Mouse (Mus musculus): Measurements from ENCODE around the gene Ccr8.
A peak's percentile ranks its signal among the peaks of the same experiment; 100 is the strongest.

Ccr8 gene

DNA sequence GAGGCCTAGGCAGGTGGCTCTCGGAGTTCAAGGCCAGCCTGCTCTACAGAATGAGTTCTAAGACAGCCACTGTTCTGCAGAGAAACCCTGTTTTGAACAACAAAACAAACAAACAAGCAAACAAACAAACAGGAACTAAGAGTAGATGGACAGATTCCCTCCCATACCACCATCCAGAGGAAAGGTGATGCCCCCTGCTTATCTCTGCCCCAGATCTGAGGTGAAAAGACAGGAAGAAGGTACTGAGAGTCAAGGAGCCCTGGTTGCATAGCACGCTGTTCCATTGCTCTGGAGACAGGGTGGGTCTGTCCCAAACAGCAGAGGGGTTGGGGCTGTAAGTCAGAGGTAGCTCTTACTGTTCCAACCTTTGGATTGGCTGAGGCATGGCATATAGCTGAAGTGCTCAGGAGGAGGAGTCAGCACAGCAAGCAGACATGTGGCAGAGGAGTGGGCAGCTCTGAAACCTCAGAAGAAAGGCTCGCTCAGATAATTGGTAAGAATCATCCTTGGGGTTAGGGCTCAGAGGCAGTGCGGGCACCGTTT lies at the start of gene Ccr8:
TSS of gene Ccr8 (plus strand) at position 419 of the 543 bp plus-strand sequence.
- DNase-seq (ENCODE audit: low spot score), result no peak

DNA sequence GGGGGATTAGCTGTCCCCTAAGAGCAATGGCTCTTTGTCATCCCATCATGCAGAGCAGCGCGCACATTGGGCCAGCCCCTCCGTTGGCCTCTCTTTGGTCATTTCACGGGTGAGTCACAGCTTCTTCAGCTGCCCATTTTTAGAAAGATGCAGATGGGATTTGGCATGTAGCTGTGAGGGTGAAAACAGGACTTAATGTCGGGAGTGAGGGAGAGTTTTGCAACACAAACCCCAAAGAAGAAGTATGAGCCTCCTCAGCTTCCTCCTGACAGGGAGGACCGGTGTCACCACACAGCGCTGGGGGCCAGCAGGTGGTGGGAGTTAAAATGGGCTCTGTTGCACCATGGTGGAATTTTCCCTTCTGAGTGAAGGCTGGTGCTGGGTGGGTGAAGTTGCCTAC lies 48.8 kb upstream of the Ccr8 start:
- DNase-seq (ENCODE audit: low spot score), result no peak

DNA sequence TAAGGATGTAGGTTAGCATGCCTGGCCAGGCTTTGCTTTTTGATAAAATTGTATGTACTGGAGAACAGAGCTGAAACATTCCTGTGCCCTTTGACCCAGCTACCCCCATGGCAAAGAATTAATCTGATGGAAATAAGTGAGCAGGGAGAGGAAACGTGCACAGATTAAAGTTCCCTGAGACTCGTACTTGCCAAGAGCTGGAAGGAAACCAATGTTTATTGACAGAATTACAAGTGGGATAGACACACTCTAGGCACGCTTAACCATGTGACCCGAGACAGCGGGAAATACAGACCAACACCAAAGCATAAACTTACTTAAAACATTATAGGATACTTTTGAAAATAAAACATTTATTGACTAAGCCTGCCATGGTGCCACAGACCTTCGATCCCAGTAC lies 43.4 kb upstream of the Ccr8 start:
- DNase-seq (ENCODE audit: low spot score), result no peak

DNA sequence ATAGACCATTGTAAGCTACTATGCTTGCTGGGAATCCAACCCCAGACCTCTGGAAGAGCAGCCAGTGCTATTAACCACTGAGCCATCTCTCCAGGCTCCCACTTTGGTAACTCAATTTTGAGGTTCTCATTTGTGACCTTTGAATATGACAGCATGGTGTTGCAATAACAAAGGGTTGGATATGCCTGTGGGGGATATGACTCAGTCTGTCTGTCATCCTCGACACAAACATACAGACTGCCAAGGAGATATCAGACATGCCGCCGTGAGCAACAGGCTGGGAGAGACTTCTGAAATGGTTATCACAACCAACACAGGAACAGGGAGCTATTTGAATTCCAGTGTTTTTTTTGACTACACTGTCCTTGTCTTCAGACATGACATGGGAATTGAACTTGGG lies 42.5 kb upstream of the Ccr8 start:
- no peak for DNase-seq (ENCODE audit: low spot score)

DNA sequence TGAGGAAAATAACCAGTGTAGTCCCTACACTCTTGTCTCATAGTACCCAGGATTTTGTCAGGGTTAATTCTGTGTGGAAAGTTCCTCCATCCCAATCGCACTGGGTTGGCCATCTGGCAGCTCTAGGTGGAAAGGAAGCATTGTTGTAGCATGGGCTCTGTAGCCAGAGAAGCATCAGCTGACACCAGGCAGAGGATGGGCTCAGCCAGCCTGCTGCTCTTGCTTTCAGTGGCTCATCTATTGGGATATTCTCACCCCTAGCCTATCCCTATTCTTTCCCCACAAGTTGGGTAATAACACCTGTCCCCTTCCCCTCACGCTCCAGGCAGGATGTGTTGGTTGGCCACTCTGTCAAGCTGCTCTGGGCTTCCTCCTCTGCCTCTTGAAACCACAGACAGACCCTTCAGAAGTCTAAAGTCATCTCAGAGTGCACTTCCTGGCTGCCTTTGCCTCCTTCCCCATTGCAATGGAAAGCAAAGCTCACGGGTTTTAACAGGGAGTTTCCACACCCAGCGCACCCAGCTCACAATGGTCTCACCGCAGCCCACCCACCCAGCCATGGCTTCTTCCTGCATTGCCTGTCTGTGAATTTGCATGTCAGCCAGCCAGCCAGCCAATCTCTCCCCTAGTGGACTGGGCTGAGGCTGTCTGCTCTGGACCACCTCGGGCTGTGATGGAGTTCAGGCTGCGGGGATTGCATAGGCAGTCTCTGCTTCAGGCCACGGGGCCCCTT lies 37.2 kb upstream of the Ccr8 start:
- no peak for DNase-seq (ENCODE audit: low spot score)

DNA sequence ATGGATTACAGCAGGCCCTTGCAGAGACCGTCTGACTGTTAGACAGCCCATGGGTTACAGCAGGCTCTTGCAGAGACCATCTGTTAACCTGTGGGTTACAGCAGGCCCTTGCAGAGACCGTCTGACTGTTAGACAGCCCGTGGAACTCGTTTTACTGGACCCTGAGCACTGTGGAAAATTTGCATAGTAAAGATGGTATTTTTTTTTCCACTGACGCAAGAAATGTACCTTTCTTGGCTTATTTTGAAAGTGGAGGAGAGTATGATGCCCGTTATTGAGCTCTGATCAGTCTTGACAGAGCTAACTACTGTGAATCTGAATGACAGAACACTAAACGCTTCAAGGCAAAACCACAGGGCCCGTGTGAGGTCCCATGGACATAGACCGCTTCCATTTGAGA lies 35.7 kb upstream of the Ccr8 start:
- DNase-seq (ENCODE audit: low spot score), result no peak

DNA sequence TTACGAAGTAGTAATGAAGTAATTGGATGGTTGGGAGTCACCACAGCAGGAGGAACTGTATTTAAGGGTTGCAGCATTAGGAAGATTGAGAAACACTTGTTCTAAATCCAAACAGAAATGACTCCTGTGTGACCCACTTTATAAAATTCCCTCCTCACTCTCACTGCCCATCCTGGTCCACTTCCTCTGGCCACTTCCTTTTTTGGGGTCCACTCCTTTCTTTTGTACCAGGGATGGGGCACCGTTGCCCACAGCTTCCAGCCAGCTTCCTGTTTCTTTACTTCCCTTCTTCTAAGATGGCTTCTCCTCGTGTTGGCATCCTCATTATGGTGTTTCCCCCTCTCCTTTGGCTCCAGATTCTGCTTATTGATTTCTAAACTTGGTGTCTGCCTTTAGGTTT lies 33.2 kb upstream of the Ccr8 start:
- no peak for DNase-seq (ENCODE audit: low spot score)

DNA sequence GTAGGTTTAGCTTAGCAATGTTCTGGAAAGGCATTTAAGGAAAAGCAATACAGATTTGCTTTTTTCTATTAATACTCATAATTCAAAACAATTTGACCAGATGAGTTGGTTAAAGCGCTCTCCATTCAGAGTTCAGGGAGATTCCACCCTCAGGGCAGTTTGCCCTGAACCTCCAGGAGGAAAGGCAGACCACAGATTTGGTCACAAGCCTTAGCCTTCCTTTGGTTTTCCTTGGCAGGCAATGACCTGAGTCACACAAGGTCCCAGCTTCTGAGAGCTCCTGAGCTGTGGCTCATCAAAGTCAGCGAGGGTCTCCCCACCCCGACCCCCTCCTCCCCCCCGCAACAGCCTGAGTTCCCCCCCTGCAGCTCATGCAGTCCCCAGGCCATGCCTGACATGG lies 27.6 kb upstream of the Ccr8 start:
- DNase-seq (ENCODE audit: low spot score), result no peak

DNA sequence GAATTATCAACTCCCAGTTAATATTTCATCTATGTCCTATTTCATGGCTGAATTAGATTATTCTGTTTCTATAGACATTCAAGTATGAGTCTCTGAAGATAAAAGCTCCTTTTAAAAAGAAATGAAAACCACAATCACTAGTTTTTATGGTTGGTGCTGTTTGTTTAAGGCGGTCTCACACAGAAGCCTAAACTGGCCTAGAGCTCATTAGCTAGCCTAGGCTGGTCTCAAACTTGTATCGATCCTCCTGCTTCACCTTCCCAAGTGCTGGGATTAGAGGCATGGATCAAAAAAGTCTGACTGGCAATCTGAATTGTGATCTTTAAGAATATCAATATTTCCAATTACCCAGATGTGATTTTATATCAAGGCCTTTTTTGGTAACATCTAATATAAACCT lies 24.3 kb upstream of the Ccr8 start:
- no peak for DNase-seq (ENCODE audit: low spot score)

DNA sequence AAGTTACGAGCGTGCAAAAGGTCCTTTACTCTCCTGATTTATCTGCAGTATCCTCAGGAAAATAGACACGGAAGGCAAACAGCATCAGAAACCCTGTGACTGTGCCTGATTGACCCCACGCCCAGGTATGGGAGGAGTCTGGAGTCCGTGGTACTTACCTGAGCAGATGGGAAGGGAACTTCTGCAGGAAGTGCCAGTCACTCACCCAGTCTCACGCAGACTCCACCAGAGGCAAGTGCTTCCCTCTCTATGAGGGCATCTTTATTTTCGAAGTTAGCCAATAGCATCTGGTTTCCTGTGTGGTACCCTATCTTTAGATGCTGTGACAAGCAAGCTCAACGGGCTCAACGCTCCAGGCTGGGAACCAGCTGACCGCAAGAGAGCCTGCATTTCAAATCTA lies 23.9 kb upstream of the Ccr8 start:
- no peak for DNase-seq (ENCODE audit: low spot score)

DNA sequence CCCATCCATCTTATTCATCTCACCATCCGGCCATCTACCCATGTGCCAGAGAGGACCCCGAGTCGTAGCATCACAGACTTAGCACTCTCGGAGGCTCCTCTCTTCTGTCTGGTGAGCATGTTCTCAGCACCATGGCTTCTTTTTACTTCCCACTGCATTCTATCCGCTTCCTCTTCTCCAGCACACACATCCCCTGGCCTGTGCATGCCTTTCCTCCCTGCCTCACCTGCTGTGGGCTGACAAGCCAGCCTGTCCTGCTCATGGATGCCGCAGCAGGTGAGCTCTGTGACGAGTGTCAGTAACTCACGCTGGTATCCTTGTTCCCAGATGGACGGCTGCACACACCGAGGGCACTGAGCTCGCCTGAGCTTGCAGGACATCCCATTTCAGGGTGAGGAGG lies 22.1 kb upstream of the Ccr8 start, which contains the start of gene Cx3cr1:
TSS of gene Cx3cr1 (minus strand) at position 101 of the 400 bp plus-strand sequence.
- DNase-seq (ENCODE audit: low spot score), result no peak

DNA sequence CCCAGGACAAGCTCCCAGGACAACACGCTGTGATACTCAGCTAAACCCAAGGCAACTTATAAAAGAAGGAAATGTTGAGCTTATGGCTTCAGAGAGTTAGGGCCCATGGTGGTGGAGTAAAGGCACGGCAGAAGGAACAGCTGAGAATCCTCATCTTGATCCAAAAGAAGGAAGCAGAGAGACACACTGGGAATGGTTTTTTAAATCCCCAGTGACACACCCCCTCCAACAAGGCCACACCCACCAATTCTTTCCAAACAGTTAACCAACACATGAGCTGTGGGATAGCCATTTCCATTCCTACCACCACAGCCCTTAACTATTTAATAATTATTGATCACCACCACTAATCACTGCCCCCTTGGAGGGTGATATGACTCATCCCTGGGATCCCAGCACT lies 20.7 kb upstream of the Ccr8 start:
- DNase-seq (ENCODE audit: low spot score), result no peak

DNA sequence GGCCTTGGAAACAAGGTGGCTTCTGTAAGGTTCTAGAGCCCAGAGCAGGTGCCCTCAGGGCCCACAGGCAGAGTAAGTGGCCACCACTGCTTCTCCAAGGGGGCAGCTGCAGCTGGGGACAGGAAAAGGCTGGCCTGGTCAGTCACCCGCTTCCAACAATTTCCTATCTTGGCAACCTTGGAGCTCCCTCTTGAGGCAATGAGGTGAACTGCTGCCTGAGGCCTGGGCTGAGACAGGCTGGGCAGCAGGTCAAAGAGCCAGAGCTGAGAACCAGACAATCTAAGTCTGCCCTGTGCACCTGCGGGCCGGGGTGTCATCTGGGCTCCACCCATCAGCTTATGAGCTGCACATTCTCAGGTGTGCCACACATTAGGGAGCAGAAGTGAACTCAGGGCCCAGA lies 18.7 kb upstream of the Ccr8 start:
- DNase-seq (ENCODE audit: low spot score), result peak; percentile 32

DNA sequence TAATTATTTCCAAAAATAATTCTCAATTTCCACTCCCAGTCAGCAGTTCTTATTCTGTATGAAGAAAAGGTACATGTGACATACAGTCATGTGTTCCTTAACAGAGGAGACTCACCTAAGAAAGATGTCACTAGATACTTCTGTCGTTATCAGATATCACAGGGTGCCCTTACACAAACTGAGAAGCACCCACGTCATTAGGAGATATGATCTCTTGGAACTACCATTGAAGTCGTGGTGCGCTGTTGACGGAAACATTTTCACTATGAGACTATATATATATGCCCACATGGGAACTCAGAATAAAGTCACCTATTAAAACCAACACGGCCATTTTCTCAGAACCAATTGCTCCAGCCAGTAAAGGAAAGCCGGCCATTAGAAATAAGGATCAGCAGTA lies 17.4 kb upstream of the Ccr8 start:
- no peak for DNase-seq (ENCODE audit: low spot score)

DNA sequence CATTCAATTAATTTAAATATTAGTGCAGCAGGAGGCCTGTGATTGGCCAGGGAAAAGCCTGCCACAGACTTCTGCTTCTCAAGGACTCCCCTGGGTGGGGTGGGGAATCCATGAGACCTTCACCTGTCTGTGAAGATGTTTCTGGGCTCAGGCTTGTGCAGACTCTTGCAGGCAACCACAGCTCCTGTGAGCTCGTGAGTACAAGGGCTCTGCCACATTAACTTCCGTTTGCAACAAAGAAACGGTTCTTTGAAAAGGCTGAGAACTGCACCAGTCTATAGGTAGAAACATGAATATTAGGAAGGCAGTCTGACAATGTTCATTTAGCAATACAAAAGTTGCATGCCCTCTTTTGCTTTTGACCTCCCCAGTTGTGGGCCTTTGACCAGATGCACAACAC lies 13.7 kb upstream of the Ccr8 start:
- no peak for DNase-seq (ENCODE audit: low spot score)

DNA sequence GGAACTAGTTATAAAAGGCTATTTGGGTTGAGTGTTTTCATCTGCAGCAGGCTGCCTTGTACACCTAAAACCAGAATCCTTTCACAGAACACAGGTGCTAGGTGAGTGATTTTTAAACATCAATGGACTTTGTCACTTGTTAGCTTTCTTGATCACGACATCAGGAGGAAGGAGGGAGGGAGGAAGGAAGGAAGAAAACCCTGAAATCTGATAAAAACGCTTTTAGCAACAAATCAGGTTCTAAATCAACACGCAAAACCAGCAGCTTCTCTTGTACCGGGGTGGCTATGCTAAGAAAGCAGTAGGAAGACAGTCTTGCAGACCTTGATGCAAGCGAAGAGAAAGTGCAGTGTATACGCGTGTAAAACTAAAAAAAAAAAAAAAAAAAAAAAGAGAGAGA lies 12.0 kb upstream of the Ccr8 start:
- DNase-seq (ENCODE audit: low spot score), result no peak

DNA sequence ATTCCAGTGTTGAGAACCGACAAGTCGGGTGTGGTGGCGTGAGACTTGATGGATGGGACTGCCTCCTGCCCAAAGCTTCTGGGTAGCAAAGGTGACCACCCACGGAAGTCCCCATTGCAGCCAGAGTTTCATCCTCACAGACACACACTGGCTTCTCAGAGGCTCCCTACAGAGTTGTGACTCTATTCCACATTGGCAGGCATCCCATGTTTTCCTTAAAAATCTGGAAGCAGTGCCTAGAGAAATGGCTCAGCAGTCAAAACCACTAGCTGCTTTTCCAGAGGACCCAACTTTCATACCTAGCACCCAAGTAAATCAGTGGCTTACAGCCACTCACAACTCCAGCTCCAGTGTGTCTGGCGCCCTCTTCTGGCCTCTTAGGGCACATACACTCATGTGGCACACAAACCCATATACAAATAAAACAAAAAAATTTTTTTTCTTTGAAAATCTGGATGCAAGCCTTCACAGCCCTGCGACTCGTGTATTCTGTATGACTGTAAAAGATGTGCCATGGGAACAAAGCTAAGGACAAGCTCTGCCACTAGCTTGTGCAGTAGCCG lies 11.3 kb upstream of the Ccr8 start:
- DNase-seq (ENCODE audit: low spot score), result no peak

DNA sequence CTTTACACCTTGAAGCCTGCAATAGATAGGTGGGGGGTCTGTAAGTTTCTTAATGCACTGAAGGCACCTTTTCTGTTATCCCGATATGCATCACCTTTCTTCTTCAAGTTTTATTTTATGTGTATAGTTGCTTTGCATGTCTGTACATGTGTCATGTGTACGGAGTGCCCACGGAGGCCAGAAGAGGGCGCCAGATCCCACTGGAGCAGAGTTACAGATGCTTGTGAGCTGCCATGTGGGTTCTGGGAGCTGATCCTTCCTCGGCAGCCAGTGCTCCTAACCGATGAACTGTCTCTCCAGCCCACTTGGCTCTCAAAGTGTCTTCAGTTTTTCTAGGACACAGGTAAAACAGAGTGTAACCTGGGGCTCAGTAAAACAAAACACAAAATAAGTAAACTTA lies 10.7 kb upstream of the Ccr8 start:
- DNase-seq (ENCODE audit: low spot score), result no peak

DNA sequence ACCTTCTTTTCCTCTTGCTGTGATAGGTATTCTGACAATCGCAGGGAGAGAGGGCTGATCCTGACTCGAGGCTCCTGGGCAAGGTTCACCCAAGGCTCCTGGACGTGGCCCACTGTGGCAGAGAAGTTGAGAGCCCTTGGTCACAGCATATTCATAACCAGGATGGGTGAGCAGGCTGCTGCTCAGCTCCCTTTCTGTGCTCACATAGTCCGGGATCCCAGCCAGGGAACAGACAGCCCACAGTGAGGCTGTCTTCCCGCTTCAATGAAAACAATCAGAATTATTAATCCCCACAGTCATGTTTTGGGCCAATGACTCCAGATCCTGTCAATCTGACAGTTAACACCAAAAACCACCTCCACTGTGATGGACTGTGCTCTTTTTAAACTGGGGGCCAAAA lies 9.9 kb upstream of the Ccr8 start:
- no peak for DNase-seq (ENCODE audit: low spot score)

DNA sequence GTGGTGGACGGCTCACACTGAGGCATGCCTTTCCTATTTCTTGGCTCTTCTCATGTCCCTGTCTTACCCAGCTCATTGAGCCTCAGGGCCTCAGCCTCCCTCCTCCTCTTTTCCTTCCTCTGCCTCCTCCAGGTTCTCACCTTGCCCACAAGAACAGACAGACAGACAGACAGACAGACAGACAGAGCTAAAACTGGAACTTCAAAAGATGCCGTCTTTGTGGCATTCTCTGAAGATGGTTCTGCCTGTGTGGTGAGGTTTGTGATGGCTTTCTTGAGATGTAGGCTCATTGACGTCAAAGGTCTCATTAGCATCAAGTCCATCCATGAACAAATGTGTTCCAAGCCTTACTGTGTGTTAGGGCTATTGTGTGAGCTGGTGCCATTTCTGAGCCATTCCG lies 9.2 kb upstream of the Ccr8 start:
- DNase-seq (ENCODE audit: low spot score), result no peak

DNA sequence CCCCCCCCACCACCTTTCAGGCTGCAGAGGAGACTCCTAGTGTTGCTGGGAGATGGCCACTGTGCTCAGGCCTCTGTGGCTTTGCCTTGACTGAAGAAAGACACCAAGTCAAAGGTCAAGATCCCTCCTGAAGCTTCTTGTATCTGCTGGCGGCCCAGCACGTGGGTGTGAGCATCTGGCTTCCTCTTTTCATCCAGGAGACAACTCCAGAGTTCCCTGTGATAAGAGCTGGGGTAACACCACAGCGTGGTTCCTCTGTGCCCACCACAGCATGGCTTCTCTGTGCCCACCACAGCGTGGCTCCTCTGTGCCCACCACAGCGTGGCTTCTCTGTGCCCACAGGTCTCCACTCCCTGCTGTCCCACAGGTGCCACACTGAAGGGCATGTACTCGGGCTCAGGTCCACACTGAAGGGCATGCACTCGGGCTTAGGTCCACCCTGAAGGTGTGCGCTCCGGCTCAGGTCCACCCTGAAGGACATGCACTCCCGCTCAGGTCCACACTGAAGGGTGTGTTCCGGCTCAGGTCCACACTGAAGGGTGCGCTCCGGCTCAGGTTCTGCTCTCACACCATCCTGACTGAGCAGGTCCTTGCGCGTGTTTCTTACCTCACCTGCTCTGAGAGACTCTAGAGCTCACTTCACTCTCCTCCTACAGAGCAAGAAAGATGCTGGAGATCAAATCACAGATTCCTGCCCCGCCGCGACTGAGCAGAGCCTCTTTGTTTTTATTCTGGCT lies 8.6 kb upstream of the Ccr8 start:
- no peak for DNase-seq (ENCODE audit: low spot score)

DNA sequence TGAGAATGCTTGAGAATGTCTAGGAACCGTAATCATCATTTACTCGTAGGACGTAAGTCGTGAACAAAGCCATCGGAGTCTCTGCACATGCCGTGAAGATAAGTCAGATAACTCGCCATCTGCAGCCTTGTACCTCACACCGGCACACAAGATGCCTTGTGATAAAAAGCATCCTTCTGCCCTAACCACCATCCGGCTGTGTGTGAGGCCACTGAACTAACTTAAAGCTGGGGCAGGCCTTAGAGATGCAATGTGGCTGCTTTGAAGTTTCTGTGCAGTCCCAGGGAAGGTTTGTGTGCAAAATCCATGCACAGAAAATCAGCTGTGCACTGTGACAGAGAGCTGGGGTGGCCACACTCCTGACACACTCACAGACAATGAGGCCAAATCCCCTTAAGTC lies 7.5 kb upstream of the Ccr8 start:
- DNase-seq (ENCODE audit: low spot score), result no peak

DNA sequence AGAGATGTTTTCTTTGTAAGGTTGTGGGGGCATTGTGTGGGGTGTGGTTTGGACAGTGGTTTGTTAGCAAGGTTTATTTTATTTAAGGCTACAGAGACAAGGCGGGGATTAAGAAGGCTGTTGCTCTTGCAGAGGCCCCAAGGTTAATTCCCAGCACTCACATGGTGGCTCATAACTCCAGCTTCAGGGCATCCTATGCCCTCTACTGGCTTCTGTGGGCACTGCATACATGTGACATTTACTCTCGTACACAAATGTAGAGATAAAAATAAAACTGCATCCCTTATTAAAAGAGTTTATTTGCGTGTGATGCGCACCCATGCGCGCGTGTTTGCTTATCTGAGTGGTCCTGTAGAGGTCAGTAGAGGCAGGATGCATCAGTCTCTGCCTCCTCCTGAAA lies 2.8 kb upstream of the Ccr8 start:
- no peak for DNase-seq (ENCODE audit: low spot score)
